1 mouse cellular context compared by ENCODE assay signal in genomic region chr2:80579253-80579891, GRCm38 (mm10).
TF ChIP-seq lines count a peak whose summit lies in the region.

No protein-coding gene starts in this region.

TF ChIP-seq in CH12.LX, 34 proteins besides CTCF, POLR2A, EP300 and RAD21 (continued from another document):
- TF ChIP-seq ZMIZ1 (IDR thresholded peaks at IDR 0.05; ENCODE audit: low read depth, low read length) (no peak), E2F4 (IDR thresholded peaks at IDR 0.05; ENCODE audit: insufficient replicate concordance, low read depth, low read length) (no peak), ETS1 (conservative IDR thresholded peaks at IDR 0.05; ENCODE audit: low read depth, low read length) (peak; percentile 47; the same call in 1 of the 2 replicates), JUN (IDR thresholded peaks at IDR 0.05; ENCODE audit: insufficient read depth, low read depth, low read length) (peak; percentile 82), ZC3H11A (IDR thresholded peaks at IDR 0.05; ENCODE audit: low read depth, low read length) (no peak), CHD1 (IDR thresholded peaks at IDR 0.05; ENCODE audit: low read depth, low read length) (no peak)
